Mouse (Mus musculus) stomach, embryonic 14.5 days (tissue): ENCODE data around the gene Brd3os. TPM values are rescaled to one million over a fixed set of nuclear protein-coding genes. Genes with fewer than 3 reads are reported as not detected.

Experiments
- ATAC-seq: fragments of 200-750 bp; cut with Nextera tagmentation; 2 replicates; pipeline ENCODE4 v1.8.0; 2017; ENCODE audit warnings: low read depth, moderate TSS enrichment; ENCODE audit not compliant: insufficient number of reproducible peaks, insufficient read depth, low FRiP score
- H3K27ac ChIP-seq: fragments of 300-500 bp; sonication (generic); 2 replicates; pipeline ENCODE4 v1.5.1; 2014; ENCODE audit warnings: mild to moderate bottlenecking, low read length, moderate library complexity, mixed read lengths
- H3K27me3 ChIP-seq: fragments of 300-500 bp; sonication (generic); 2 replicates; pipeline ENCODE4 v1.6.1; 2014; ENCODE audit warnings: low read length, control low read depth, mixed read lengths; ENCODE audit not compliant: control insufficient read depth, insufficient read depth
- H3K36me3 ChIP-seq: fragments of 300-500 bp; sonication (generic); 2 replicates; pipeline ENCODE4 v1.6.1; 2014; ENCODE audit warnings: mild to moderate bottlenecking, control low read depth, low read length, moderate library complexity, mixed read lengths; ENCODE audit not compliant: control insufficient read depth, insufficient read depth
- H3K4me1 ChIP-seq: fragments of 300-500 bp; sonication (generic); 2 replicates; pipeline ENCODE4 v1.6.1; 2014; ENCODE audit warnings: low read length, control low read depth, mixed read lengths; ENCODE audit not compliant: control insufficient read depth, insufficient read depth
- H3K4me2 ChIP-seq: fragments of 300-500 bp; sonication (generic); replicated peaks from 2 replicates; pipeline ENCODE4 v1.6.1; 2014; ENCODE audit warnings: low read depth, low read length, control low read depth
- H3K4me3 ChIP-seq: fragments of 300-500 bp; sonication (generic); 2 replicates; pipeline ENCODE4 v1.5.1; 2014; ENCODE audit warnings: low read depth, low read length, control low read depth
- H3K9ac ChIP-seq: fragments of 300-500 bp; sonication (generic); replicated peaks from 2 replicates; pipeline ENCODE4 v1.6.1; 2014; ENCODE audit warnings: low read depth, mild to moderate bottlenecking, control low read depth, low read length, moderate library complexity, mixed read lengths
- H3K9me3 ChIP-seq: fragments of 300-500 bp; sonication (generic); 2 replicates; pipeline ENCODE4 v1.6.1; 2016; ENCODE audit warnings: low read depth, low read length, control low read depth; ENCODE audit not compliant: control insufficient read depth
- WGBS: fragments of 180-500 bp; shearing (Covaris S2); extraction: QIAGEN DNeasy Blood & Tissue Kit; methylation state at CpG from one replicate; pipeline ENCODE4 v1.1.7; 2014; 5-methylcytosine and 5-hydroxymethylcytosine counted together
- polyA plus RNA-seq: library from polyadenylated mRNA; unstranded; fragments of >200 nt; fragmentation: Nextera tagmentation; extraction: Ambion mirVana; gene quantifications from 2 replicates; pipeline ENCODE4 v1.2.1, GENCODE M21; 2014

The Brd3os gene
- polyA plus RNA-seq: 11.0 and 11.5 TPM in 2 replicates

DNA sequence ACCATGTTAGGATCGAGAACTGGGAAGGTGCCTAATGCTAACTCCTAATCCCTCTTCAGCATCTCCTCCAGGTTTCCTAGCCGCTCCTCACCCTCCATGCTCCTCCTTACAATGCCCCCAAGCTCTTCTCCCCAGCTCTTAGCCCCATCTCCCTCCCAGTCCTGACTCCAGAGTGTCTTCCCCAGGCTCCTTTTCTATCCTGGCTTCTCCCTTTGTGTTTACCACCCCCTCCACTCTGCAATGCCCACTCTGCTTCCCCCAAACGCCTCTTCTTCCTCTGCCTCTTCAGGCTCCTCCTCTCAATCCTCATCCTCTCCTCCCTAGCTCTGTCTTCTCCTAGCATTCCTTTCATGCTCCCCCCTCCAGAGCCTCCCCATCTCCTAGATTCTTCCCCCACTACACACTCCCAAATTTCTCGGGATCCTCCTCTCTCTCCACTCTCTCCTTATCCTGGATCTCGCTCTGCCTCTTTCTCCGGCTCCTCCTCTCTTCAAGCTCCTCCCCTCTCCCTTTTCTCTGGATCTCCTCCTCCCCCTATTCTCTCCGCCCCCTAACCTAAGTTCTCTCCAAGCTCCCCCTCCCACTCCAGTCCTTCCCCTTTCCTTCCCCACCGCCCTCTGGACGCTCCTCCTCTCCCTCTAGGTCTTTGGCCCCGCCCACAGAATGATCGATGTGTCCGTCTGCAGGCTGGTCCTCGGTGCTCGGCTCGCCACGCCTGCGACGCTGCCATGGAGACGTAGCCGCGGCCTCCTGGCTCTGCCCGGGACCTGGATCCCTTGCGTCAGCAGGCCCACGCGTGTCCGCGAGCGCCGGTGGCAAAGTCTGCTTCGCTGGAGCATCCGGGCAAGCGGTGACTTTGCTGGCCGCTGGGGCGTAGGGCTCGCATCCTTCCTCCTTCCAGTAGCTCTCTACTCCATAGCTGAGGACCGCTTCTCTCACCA lies at the start of gene Brd3os:
Gene Brd3os, plus strand, starts transcription at position 558 of the 941 bp plus-strand sequence.
- peak; percentile 90 for ATAC-seq
- 2% methylated on average over 36 of the region's 36 CpGs for WGBS

DNA sequence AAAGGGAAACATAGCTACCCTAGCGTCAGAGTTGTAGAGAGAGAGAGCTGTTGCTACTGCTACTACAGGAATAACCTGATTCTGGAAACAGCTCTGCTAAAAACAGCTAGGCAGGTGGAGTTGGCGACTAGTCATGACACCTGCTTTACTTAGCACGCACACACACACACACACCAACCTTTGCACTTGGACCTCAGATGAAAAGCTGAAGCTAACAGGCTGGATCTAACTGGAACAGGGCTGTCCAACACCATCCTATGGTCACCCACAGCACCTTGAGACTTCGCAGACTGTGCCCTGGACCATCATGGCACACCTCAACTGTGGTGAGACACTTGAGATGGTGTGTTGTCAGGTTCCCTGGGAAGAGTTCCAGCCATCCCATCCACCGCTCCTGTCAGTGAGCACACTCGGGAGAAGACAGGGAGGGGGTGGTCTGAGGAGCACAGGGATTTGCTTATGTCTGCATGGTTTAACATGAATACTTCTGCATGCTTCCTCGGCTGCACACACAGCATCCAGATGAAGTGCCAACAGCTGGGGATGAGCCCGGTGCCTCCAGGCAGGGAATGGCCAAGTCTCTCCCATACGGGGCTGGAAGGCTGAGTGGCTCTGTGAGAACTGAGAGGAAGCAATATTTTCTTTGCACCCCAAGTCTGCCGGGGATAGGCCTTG lies 47.8 kb upstream of the Brd3os start:
- H3K27ac ChIP-seq: no peak overlapping the region
- H3K4me1 ChIP-seq: peaks cover 36% of the 10 kb centered on the region
- no peak for ATAC-seq
- no peak overlapping the region for H3K4me2 ChIP-seq
- 65% methylated on average over 10 of the region's 10 CpGs for WGBS
- H3K36me3 ChIP-seq: no peaks in the 10 kb centered on the region
- H3K4me3 ChIP-seq: no peak overlapping the region
- no peaks in the 10 kb centered on the region for H3K27me3 ChIP-seq
- H3K9me3 ChIP-seq: no peaks in the 10 kb centered on the region
- 0 out of 2 replicates have a peak overlapping the region, but pooled peaks have one; percentile 6 for H3K9ac ChIP-seq

More for the DNA sequence above, at the start of gene Brd3os:
- Histone ChIP-seq H3K36me3 (peaks cover 17% of the 10 kb centered on the region), H3K9me3 (no peaks in the 10 kb centered on the region), H3K4me3 (peak within 1 kb of the TSS; percentile 55), H3K9ac (peak within 1 kb of the TSS; percentile 48), H3K4me1 (0 out of 2 replicates have a peak, but pooled peaks cover 10% of the 10 kb centered on the region), H3K4me2 (peak within 1 kb of the TSS; percentile 77), H3K27me3 (no peaks in the 10 kb centered on the region), H3K27ac (peak within 1 kb of the TSS; percentile 84; the same call in 1 of the 2 replicates)

DNA sequence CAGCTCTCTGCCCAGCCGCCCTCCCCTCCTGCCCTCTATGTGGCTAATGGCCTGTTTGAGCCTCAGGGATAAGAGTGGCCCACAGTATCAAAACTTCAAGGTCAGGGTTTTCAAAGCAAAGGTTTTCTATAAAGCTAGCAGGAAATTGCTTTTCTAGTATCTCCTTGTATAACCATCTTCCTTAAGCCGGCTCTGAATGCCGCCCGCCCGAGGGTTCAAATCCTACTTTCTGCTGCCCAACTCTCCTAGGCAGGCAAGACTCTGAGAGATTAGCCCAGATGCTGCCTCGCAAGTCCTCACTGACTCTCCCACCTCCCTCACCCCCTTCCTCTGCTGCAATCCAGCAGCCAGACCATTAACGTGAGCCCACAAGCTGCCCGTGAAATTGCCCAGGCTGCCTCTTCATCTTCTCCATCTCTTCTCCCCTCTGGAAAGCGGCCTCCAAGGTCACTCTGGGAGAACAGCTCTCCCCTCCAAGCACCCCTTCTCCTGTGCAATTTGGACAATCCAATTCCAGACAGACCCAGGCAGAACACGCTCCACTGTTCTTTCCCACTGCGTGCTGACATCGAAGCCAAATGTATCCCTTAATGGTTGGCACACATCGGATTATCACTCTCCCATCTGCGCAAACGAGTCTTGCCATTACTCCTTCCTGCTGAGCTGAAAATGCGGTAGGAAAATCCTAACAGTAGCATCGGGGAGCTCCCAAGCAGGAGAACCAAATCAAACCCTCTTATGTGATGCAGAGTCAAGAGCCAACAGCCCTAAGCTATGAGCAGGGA lies 45.3 kb upstream of the Brd3os start:
- Histone ChIP-seq H3K27me3 (no peaks in the 10 kb centered on the region), H3K4me3 (no peak overlapping the region), H3K4me2 (no peak overlapping the region), H3K9me3 (no peaks in the 10 kb centered on the region; the same call in 1 of the 2 replicates), H3K36me3 (no peaks in the 10 kb centered on the region), H3K4me1 (peaks cover 18% of the 10 kb centered on the region; the same call in 1 of the 2 replicates), H3K9ac (no peak overlapping the region), H3K27ac (no peak overlapping the region)
- WGBS: 65% methylated on average over 17 of the region's 17 CpGs
- ATAC-seq: no peak

DNA sequence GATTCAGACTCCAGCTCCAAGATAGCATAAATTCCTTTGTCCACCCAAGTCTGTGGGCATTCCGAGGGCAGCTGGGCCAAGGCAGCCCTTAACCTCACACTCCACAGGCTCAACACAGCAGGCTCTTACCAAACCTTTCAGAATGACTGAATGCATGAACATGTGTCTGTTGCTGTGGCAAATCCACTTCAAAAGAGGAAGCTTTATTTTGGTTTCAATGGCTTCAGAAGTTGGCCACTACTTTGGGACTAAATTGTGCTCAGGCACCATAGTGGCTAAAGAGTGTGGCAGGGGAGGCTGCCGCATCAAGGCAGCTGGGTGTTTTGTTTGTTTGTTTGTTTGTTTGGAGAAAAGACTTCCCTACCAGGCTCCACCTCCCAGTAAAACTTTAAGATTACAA lies 42.0 kb upstream of the Brd3os start:
- no peak overlapping the region for H3K27ac ChIP-seq
- H3K9me3 ChIP-seq: no peaks in the 10 kb centered on the region; the same call in 1 of the 2 replicates
- peaks cover 14% of the 10 kb centered on the region for H3K4me1 ChIP-seq
- H3K4me3 ChIP-seq: no peak overlapping the region
- H3K4me2 ChIP-seq: no peak overlapping the region
- WGBS: 93% methylated on average over 2 of the region's 2 CpGs
- ATAC-seq: no peak
- no peaks in the 10 kb centered on the region for H3K36me3 ChIP-seq
- H3K9ac ChIP-seq: no peak overlapping the region
- no peaks in the 10 kb centered on the region for H3K27me3 ChIP-seq

DNA sequence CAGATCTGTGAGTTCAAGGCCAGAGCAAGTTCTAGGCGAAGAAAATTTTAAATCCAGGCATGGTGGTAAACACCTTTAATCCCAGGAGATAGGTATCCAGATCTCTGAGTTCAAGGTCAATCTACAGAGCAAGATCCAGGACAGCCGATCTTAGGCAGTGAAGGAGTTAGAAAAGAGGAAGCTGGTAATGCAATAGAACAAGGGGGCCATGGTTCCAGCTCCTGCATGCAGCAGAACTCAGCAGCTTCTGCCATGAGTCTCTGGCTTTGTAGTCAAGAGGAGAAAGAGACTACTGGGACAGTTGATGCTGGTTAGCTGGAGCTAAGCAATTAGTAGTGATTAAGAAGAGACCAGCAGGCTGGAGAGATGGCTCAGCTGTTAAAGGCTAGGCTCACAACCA lies 40.6 kb upstream of the Brd3os start:
- H3K9me3 ChIP-seq: no peaks in the 10 kb centered on the region; the same call in 1 of the 2 replicates
- peaks cover 17% of the 10 kb centered on the region for H3K4me1 ChIP-seq
- no peak overlapping the region for H3K27ac ChIP-seq
- no peaks in the 10 kb centered on the region for H3K36me3 ChIP-seq
- no peaks in the 10 kb centered on the region for H3K27me3 ChIP-seq
- no peak overlapping the region for H3K4me2 ChIP-seq
- no peak overlapping the region for H3K9ac ChIP-seq
- WGBS: 75% methylated on average over 2 of the region's 2 CpGs
- no peak overlapping the region for H3K4me3 ChIP-seq
- ATAC-seq: no peak

DNA sequence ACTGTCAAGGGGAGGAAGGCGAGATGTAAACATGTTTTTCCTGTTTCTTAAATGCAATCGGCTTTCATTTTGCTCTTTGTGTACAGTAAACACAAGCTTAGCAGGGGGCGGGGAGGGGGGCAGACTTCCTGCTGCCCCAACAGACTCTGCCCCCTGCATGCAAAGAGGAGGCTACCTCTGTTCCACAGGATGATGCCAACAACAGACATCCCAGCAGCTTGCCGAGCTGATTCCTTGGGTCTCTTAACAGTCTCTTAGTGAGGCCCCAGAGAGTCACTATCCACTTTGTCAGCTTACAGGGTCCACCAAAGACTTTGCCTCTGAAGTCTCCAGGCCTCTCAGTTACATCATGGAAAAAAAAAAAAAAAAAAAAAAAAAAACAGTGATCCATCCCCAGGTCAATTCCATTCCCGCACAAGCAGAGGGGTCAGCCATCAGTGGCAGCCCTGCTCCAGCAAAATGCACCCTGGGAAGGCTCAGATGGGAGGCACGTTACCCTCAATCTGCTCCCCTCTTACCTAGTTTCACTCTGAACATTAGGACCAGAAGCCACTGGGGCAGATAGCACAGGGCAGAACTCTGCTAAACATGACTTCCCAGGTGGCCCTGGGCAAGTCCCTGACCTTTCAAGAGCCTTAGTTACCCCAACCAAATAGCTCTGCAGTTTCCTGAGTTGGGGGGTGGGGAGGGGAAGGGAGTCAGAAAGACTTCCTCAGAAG lies 37.6 kb upstream of the Brd3os start:
- Histone ChIP-seq H3K9ac (no peak overlapping the region), H3K4me1 (peaks cover 20% of the 10 kb centered on the region), H3K27me3 (no peaks in the 10 kb centered on the region), H3K27ac (peak overlapping the region; percentile 27; the same call in 1 of the 2 replicates), H3K36me3 (no peaks in the 10 kb centered on the region), H3K4me3 (no peak overlapping the region), H3K9me3 (no peaks in the 10 kb centered on the region; the same call in 1 of the 2 replicates), H3K4me2 (no peak overlapping the region)
- no peak for ATAC-seq
- 45% methylated on average over 6 of the region's 6 CpGs for WGBS

DNA sequence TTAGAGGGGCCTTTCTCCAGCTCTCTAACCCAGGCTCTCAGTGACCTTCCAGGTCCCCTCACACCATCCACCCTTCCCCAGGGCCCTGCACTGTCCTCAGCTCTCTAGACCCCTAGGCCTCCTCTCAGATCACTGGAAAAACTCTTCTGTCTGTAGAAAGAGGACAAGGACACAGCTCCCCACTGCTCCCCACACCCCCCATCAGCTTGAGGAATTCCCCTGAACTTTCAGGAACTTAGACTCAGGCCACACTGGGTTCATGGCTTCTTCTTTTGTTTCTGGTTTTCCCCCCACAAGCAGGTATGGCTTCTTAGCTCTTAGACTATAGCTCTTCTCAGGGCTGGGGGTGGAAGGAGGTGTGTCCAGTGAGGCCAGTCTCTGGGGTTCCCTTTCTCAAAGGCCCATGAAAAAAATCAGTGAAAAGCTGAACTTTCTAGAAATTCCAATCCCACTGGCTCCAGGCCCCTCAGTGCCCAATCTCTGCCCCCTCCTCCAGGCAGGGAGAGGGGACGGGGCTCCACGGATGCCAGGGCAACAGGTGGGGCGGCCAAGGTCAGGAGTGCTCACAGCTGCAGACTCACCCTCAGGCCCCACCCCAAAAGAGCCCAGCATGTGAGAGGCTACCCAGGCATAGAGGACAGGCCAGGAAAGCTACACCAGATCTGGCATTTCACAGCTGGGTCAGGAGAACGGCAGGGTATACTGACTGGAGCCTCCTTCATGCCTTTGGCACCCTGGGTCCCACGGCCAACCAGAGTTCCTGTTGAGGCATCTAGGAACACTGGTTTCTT lies 36.8 kb upstream of the Brd3os start:
- Histone ChIP-seq H3K4me3 (no peak overlapping the region), H3K4me1 (peaks cover 20% of the 10 kb centered on the region), H3K27ac (peak overlapping the region; percentile 8; the same call in 1 of the 2 replicates), H3K4me2 (no peak overlapping the region), H3K36me3 (no peaks in the 10 kb centered on the region), H3K9me3 (no peaks in the 10 kb centered on the region), H3K9ac (no peak overlapping the region), H3K27me3 (no peaks in the 10 kb centered on the region)
- WGBS: 48% methylated on average over 5 of the region's 5 CpGs
- ATAC-seq: peak; percentile 34; the same call in 1 of the 2 replicates
